Mouse (Mus musculus): ENCODE measurements at regions not wholly inside any gene's neighbourhood (a gene's known extent, or its start where the extent isn't known, plus 50 kb on each side); places are given as distances from the start of the nearest gene placed in this dataset.

DNA sequence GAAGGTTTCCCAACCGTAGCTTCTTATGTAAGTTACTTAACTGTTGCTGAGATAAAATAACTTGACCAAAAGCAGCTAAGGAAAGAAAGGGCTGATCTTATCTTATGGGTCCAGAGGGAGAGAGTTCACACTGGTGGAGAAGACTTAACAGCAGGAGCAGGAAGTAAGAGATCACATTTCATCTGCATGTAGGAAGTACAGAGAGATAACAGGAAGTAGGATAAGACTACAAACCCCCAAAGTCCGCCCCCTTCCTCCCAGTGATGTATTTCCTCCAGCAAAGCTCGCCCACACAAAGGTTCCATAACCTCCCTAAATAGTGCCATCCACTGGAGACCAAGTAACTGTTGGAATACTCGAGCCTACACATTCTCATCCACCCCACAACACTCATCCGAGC lies 79.2 kb upstream of the Tbc1d5 start:
- DNase-seq: no peak

- peak; percentile 46 for DNase-seq
Observed at GRCm38 (mm10) chr17:51248543-51248942, 69.4 kb upstream of the Tbc1d5 start.

GRCm38 (mm10) chr17:51246038-51246437 lies 66.9 kb upstream of the Tbc1d5 start:
- no peak for DNase-seq

- DNase-seq: no peak
Observed at GRCm38 (mm10) chr17:51240360-51240993, 61.3 kb upstream of the Tbc1d5 start.

- no peak for DNase-seq
Observed at GRCm38 (mm10) chr17:51239465-51239864, 60.3 kb upstream of the Tbc1d5 start.

Measured in heart, postnatal 4 days (tissue).